Mouse (Mus musculus): ENCODE measurements around the gene Pdcd2.

GRCm38 (mm10) chr17:15564928-15565300, 37.8 kb upstream of the Pdcd2 start:
- TF ChIP-seq CTCF (IDR thresholded peaks at IDR 0.05; ENCODE audit: low read depth, low read length) (no peak), POLR2A (IDR thresholded peaks at IDR 0.05; ENCODE audit: borderline replicate concordance, low read depth, low read length) (no peak)

Data from bone marrow macrophage, adult 2 months (primary cell).